Mouse (Mus musculus) adrenal gland (tissue): ENCODE results near the gene Tnpo1.

ENCODE experiments used
- intact Hi-C: fragments of 180-260 bp; cut with DNase I; formaldehyde crosslinking; loops from one replicate; pipeline ENCODE4 v1.15.1; 2025
- long read RNA-seq, 2 experiments: library from polyadenylated mRNA; unstranded; transcript quantifications; one replicate each; pipeline ENCODE4 v2.0.0; 2020; ENCODE audit warnings: borderline replicate concordance in 1 of 2; ENCODE audit not compliant: insufficient replicate concordance in 1 of 2

Gene Tnpo1
- long read RNA-seq, experiment 1, full-length matches to known transcripts, result 1 of 9 reads
- long read RNA-seq, experiment 1, partial matches to known transcripts, result 1 of 9 reads
- long read RNA-seq, experiment 1, other reads (novel, unspliced or antisense), result 7 of 9 reads
- long read RNA-seq, experiment 2, full-length matches to known transcripts, result 1 of 13 reads
- long read RNA-seq, experiment 2, partial matches to known transcripts, result 2 of 13 reads
- long read RNA-seq, experiment 2, other reads (novel, unspliced or antisense), result 10 of 13 reads

GRCm38 (mm10) chr13:98926213-98926957 is at the start of gene Tnpo1:
Gene Tnpo1, minus strand, starts transcription at chr13:98926384.
- intact Hi-C loops, result no loop called here

- intact Hi-C loops, result no loop called here
These were observed 45.9 kb upstream of the Tnpo1 start for GRCm38 (mm10) chr13:98972090-98972489.

GRCm38 (mm10) chr13:98971641-98972040 is 45.5 kb upstream of the Tnpo1 start:
- intact Hi-C loops, result no loop called here

- intact Hi-C loops, result no loop called here
These were observed 42.3 kb upstream of the Tnpo1 start for GRCm38 (mm10) chr13:98968517-98968916.

- intact Hi-C loops, result no loop called here
These were observed 41.8 kb upstream of the Tnpo1 start for GRCm38 (mm10) chr13:98967942-98968341.

GRCm38 (mm10) chr13:98966583-98966982 is 40.4 kb upstream of the Tnpo1 start:
- intact Hi-C loops, result no loop called here

GRCm38 (mm10) chr13:98963612-98964011 is 37.4 kb upstream of the Tnpo1 start:
- intact Hi-C loops, result no loop called here

- intact Hi-C loops, result loop anchor here (5.0 kb wide), 1 partner anchor 374 kb away; no protein-coding TSS in a partner anchor
These were observed 32.0 kb upstream of the Tnpo1 start for GRCm38 (mm10) chr13:98958177-98958576.

GRCm38 (mm10) chr13:98956209-98956608 is 30.0 kb upstream of the Tnpo1 start:
- intact Hi-C loops, result loop anchor here (5.0 kb wide), 1 partner anchor 376 kb away; no protein-coding TSS in a partner anchor

GRCm38 (mm10) chr13:98955676-98956075 is 29.5 kb upstream of the Tnpo1 start:
- intact Hi-C loops, result loop anchor here (5.0 kb wide), 1 partner anchor 377 kb away; no protein-coding TSS in a partner anchor

GRCm38 (mm10) chr13:98955226-98955625 is 29.0 kb upstream of the Tnpo1 start:
- intact Hi-C loops, result loop anchor here (5.0 kb wide), 1 partner anchor 377 kb away; no protein-coding TSS in a partner anchor

- intact Hi-C loops, result no loop called here
These were observed 27.6 kb upstream of the Tnpo1 start for GRCm38 (mm10) chr13:98953830-98954229.

GRCm38 (mm10) chr13:98951951-98952350 is 25.8 kb upstream of the Tnpo1 start:
- intact Hi-C loops, result no loop called here

- intact Hi-C loops, result loop anchor here (10.0 kb wide), 1 partner anchor 157 kb away; no protein-coding TSS in a partner anchor
These were observed 22.0 kb upstream of the Tnpo1 start for GRCm38 (mm10) chr13:98948146-98948545.

- intact Hi-C loops, result loop anchor here (10.0 kb wide), 1 partner anchor 158 kb away; no protein-coding TSS in a partner anchor
These were observed 20.2 kb upstream of the Tnpo1 start for GRCm38 (mm10) chr13:98946434-98946833.

GRCm38 (mm10) chr13:98945908-98946307 is 19.7 kb upstream of the Tnpo1 start:
- intact Hi-C loops, result loop anchor here (10.0 kb wide), 1 partner anchor 159 kb away; no protein-coding TSS in a partner anchor

- intact Hi-C loops, result loop anchor here (10.0 kb wide), 1 partner anchor 159 kb away; no protein-coding TSS in a partner anchor
These were observed 19.2 kb upstream of the Tnpo1 start for GRCm38 (mm10) chr13:98945381-98945780.

GRCm38 (mm10) chr13:98944620-98945081 is 18.5 kb upstream of the Tnpo1 start:
- intact Hi-C loops, result loop anchor here (10.0 kb wide), 1 partner anchor 160 kb away; no protein-coding TSS in a partner anchor

GRCm38 (mm10) chr13:98942360-98942759 is 16.2 kb upstream of the Tnpo1 start:
- intact Hi-C loops, result loop anchor here (10.0 kb wide), 1 partner anchor 162 kb away; no protein-coding TSS in a partner anchor

- intact Hi-C loops, result loop anchor here (10.0 kb wide), 1 partner anchor 163 kb away; no protein-coding TSS in a partner anchor
These were observed 15.7 kb upstream of the Tnpo1 start for GRCm38 (mm10) chr13:98941829-98942343.

- intact Hi-C loops, result no loop called here
These were observed 10.9 kb upstream of the Tnpo1 start for GRCm38 (mm10) chr13:98937108-98937507.
